Mouse (Mus musculus): Measurements from ENCODE around the gene Sord.

DNA sequence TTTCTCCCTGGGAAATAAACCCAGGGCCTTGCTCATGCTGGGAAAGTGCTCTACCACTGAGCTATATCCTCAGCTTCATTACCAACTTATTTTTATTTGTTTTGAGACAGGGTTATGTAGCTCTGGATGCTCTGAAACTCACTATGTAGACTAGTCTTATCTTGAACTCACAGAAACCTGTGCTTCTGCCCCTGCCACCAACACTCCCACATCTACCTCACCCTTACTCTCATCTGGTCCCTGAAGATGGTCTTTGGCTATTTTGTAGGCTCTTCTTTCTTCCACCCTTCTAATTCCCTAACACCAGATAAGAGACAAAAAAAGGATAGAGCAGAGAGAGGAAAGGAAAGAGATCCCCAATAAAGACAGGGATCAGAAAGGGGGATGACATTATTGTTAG lies 10.9 kb upstream of the Sord start:
- TF ChIP-seq POLR2A (IDR thresholded peaks at IDR 0.05; ENCODE audit: insufficient read depth, low read length), result no peak
- TF ChIP-seq CTCF (IDR thresholded peaks at IDR 0.05; ENCODE audit: low read depth, low read length), result no peak
- TF ChIP-seq EP300 (IDR thresholded peaks at IDR 0.05; ENCODE audit: insufficient read depth, low read depth, low read length), result no peak

Data from ES-Bruce4 (cell line).